Mouse (Mus musculus): Measurements from ENCODE around the gene Map3k12.
A peak's percentile ranks its signal among the peaks of the same experiment; 100 is the strongest.

Gene Map3k12

DNA sequence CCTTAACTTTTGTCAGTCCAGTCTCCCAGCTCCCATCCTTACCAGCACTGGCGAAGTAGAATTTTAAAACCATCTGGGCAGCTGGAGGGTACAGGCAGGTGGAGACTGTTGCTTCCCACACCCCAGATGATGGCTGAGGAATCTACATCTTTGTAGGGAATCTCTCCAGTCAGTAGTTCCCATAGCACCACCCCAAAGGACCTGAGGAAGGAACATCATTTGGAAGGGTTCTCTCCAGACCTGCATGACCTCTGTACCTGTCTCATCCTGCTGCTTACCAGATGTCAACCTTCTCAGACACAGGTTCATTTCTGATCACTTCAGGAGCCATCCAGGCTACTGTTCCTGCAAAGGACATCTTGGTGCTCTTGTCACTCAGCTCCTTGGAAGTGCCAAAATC lies 13.4 kb downstream of the Map3k12 start, which contains the start of gene Gm10337:
TSS of gene Gm10337 (plus strand) at position 276 of the 400 bp plus-strand sequence.
- DNase-seq (ENCODE audit: low spot score in 2 of 2), result no peak

DNA sequence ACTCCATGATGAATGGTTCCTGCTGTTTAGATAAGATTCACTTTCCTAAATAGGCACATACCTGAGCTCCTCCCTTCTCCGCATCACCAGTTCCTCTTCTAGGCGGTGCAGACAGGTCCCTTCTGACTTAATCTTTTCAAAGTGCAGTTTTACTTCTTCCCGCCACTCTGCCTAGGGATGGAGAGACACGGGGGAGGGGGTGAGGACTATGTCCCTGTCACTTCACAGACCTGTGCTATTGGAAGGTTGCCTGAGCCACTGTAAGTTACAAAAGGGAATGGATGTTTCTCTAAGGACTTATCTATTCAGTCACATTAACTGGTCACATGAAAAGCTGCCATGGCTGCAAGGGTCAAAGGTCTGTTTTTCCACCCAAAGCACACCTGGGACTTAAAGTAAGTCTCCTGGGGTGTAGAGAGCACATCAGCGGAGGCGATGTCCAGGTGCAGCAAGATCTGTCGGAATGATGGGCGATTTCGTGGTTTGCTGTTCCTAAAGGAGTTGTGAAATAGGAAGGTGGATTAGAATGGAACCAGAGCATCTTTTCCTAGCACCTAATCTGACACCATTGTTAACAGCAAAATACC lies 14.5 kb downstream of the Map3k12 start:
- DNase-seq (ENCODE audit: low spot score in 2 of 2), result no peak

DNA sequence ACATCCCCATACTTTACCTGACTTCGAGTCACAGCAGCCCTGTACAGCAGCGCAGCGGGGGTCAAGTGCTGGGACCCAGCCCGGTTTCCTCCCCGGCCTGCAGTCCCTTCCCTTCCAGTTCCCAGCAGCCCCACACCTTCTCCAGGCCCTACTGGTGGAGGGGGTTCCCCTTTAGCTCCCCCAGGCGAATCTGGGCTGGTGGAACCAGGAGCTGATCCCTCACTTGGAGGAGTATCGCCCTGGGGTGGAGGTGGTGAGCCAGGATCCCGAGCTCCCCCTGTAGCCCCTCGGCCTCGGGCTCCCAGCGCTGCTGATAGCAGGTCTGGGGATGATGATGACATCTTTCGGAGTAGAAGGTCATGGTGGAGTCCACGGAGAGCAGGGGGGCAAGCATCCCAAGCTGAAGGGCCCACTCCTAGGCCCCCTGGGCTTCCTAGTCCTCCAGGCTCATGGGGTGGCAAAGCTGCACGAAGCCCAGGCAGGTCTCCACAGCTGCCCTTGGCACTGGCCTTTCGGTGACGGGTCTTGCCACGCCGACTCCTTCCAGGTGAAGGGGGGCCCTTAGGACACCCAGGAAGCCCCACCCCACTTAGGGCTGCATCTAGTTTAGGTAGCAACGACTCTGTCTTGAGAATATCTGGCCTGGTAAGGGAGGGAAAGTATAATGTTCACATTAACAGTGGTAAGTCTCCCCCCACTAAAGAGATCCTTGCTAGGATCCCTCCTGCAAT lies 15.6 kb downstream of the Map3k12 start:
- DNase-seq (ENCODE audit: low spot score in 2 of 2), result no peak

DNA sequence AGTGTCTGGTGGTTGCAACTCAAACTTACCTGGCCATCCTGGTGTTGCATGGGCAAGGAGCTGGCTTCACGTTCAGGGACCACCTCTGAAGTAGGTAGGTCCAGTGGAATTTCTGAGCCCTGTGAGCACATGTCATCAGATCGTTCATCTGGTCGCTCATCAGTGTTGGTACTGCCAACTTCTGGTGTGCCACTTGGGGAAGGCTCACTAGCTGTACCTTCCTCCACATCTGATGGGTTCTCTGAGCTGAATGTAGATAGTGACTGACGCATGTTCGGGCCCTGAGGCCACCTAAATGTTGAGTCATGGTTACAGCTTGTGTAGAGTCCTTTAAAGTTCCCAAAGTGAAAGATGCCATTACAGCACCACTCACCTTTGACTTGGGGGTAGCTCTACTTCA lies 16.4 kb downstream of the Map3k12 start:
- DNase-seq (ENCODE audit: low spot score in 2 of 2), result no peak

DNA sequence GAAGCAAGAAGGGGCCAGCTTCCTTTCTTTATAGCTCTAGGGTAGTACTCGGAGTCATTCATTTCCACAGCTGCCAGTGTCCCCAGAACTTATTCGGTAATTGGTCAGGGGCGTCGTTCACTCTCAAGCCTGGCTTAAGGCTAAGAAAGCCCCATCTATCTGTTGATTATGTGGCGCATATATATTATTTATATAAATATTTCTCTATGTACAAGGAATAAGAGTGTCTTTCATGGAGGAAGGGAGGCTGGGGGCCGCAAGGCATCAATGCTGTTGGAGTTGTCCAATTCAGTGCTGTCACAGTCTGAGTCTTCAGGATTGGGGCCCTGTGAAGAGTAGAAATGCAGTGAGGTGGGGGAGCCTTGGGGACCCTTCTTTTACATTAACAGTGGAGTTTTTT lies 17.0 kb downstream of the Map3k12 start:
- DNase-seq (ENCODE audit: low spot score in 2 of 2), result no peak

DNA sequence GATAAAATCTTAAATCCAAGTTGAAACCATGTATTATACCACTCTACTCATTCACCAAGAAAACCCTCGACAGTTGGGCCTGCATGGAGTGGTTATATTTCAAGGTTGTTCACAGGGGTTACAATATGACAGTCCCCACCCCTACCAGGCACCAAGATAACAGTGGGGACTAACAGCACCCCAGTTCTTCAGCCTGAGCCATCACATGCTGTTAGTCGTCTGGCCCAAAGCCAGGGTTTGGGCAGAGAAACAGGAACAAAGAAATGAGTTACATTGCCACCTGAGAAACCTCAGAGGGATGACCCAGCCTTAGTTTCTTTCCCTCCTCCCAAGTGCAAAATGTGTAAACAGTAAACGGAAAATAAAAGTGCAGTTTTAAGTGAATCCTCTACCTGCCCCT lies 17.5 kb downstream of the Map3k12 start:
- no peak for DNase-seq (ENCODE audit: low spot score in 2 of 2)

DNA sequence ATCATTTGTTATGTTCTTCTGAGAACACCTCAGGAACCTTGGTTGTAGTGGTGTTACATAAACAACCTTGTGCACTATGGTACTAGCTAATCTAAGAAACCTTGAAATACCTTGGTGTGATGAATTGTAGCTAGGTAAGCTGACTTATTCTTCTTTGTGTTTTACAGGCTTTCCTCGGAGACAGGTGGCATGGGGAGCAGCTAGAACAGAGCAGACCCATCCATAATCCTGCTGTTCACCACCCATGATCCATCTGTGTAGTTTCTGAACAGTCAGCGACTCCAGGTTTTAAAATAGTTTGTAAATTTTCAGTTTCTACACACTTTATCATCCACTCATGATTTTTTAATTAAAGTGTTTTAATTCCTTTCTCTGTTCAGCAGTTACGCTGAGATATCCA lies 18.5 kb downstream of the Map3k12 start:
- no peak for DNase-seq (ENCODE audit: low spot score in 2 of 2)

DNA sequence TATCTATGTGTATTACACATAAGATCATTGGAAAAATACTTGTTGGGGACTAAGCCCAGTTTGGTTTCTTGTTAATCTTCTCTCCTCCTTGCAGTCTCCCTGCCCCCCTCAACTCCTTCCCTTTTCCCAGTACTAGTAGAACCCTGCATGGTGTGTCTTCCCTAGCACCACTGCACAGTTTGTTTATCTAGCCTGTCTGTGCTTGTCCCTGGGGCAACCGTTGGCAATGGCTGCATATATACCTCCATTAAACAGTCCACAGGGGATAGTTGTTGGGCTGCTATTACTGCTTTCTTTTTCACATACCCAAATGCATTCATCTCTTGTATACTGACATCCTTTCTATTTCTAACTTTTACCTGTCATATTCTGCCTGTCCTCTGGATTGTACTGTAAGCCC lies 29.2 kb downstream of the Map3k12 start:
- DNase-seq (ENCODE audit: low spot score in 2 of 2), result no peak

DNA sequence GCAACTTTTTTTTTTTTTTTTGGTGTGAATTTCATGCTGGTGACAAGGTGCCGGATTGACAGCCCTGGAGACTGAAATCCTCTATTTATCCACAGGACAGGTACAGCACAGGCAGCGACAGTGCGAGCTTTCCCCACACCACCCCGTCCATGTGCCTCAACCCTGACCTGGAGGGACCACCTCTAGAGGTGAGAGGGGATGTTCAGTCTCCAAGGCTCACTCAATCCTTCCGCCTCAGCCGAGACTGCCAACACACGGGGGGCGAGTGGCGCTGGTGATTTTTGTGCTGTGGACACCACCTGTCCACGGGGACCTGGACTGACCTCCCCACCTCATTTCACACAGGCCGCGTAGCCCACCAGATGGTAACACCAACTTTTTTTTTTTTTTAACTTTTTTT lies 31.0 kb downstream of the Map3k12 start:
- no peak for DNase-seq (ENCODE audit: low spot score in 2 of 2)

DNA sequence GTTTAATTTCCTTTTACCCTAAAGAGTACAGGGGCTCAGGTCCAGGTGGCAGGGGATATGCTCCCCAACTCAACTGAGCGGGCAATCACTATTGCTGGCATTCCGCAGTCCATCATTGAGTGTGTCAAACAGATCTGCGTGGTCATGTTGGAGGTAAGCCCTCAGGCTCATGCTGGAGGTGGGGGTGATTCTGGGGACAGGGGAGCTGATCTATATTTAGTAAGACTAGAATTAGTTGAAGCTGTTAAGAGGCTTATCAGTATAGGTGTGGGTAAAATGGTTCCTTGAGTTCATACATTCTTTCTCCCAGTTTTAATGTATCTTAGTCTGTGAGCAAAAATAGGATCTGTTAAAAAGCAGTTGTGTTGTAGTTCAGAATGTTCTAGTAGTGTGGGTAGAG lies 33.7 kb downstream of the Map3k12 start:
- no peak for DNase-seq (ENCODE audit: low spot score in 2 of 2)

DNA sequence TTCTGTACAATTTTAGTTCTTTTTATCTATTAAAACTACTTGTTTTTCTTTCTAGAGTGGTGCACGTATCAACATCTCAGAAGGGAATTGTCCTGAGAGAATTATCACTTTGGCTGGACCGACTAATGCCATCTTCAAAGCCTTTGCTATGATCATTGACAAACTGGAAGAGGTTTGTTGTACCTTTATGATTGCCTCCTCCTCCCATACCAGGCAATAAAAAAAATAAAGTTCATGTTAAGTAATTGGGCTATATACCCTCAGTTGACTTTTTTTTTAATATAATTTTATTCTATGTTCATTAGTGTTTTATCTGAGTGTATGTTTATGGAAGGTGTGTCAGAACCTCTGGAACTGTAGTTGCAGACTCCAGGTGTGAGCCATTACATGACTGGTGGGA lies 42.3 kb downstream of the Map3k12 start:
- no peak for DNase-seq (ENCODE audit: low spot score in 2 of 2)

DNA sequence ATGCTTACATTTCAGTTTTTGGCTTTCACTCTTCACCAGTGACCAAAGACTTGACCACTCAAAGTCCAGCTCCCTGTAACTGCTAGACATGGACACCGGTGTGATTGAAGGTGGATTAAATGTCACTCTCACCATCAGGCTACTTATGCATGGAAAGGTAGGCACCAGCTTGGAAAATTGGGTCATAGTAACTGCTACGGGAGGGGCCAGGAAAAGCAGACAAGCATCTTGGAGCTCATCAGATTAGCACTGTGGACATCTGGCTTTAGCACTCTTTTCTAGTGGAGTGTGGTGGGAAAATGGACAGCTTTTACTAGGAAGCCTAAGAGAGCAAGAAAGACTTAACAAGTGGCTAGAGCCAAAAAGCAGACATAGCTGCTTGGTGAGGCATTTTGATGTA lies 43.6 kb downstream of the Map3k12 start:
- no peak for DNase-seq (ENCODE audit: low spot score in 2 of 2)

DNA sequence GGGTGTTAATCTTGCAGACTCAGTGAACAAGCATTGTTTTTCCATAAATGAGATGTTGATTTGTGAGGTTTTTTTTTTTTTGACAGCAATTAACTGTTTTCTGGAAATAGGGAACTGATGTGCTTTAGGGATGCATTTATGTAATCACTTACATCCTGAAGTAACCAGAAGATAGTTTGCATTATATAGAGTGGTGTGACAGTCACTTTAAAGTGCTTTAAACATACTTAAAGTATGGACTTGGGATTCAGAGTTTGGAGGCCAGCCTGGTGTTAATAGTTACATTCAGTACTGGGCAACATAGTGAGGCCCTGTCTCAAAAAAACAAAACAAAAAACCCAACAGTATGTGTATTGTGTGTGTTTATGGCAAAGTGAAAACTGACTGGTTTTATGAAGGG lies 45.1 kb downstream of the Map3k12 start:
- no peak for DNase-seq (ENCODE audit: low spot score in 2 of 2)

DNA sequence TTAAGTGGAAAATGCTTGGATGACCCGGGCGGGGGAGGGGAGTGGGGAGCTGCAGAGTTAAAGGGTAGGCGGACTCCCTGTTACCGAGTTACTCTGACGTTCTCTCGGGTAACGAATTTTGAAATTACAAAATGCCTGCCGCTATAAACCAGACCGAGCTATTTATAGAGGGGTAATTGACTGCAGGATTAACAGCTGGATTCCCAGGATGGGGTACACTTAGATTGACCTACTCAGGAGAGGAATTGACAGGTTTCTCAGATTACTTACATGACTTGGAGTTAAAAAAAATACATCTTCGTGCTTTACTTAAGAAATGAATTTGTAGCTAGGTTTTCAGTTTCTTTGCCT lies 45.6 kb downstream of the Map3k12 start:
- peak in 1 of 2 experiments; percentile 42 for DNase-seq (ENCODE audit: low spot score in 2 of 2)

DNA sequence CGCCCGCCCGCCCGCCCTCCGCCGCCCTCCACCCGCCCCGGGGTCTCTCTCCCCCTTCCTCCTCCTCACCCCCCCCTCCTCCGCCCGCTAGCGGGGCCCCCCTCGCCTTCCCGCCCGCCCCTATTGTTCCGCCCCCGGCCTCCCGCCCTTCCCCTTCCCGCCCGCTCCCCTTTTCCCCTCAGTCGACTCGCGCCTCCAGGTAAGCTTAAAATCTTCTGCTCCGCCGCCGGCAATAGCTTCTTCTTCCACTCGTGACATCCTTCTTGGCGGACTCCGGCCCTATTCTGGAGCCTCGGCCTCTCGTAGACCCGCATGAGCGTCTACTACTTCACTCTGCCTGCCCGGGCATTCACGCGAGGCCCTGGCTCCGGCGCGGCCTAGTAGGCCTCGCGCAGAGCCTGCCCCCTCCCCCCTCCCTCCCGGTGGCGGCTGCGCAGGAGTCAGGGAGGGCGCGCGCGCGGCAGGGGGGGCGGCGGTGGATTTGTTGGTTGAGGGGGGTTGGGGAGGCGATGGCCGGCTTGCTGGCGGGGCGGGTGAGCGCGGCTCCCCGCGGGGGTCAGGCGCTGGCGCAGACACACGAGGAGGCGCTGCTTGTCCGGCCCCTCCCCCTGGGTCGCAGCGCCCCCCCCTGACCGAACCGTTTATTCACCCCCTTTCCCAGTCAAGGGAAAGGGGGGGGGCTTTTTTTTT lies 46.1 kb downstream of the Map3k12 start:
- peak; percentile 75 to 80 for DNase-seq (ENCODE audit: low spot score in 2 of 2)

DNA sequence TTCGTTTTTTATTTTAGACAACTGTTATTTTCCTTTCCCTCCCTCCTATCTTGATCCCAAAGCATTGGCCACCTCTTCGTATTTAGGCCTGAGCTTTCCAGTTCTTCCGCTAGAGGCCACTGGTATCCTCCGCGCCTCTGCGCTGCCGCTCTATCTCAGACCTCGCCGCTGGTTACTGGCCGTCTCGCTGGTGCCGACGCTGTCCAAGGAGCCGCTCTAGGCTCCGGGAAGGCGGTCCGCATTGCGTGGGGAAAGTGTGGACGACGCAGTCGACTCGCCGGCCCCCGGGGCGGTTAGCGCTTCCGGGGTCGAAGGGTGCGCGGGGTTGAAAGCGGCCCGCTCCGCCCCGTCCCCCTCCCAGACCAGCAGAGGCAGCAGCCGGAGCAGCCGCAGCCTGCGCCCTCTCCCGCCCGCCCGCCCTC lies 46.7 kb downstream of the Map3k12 start, which contains the start of gene Pcbp2:
TSS of gene Pcbp2 (plus strand) at position 357 of the 422 bp plus-strand sequence.
- peak; percentile 96 to 97 for DNase-seq (ENCODE audit: low spot score in 2 of 2)

DNA sequence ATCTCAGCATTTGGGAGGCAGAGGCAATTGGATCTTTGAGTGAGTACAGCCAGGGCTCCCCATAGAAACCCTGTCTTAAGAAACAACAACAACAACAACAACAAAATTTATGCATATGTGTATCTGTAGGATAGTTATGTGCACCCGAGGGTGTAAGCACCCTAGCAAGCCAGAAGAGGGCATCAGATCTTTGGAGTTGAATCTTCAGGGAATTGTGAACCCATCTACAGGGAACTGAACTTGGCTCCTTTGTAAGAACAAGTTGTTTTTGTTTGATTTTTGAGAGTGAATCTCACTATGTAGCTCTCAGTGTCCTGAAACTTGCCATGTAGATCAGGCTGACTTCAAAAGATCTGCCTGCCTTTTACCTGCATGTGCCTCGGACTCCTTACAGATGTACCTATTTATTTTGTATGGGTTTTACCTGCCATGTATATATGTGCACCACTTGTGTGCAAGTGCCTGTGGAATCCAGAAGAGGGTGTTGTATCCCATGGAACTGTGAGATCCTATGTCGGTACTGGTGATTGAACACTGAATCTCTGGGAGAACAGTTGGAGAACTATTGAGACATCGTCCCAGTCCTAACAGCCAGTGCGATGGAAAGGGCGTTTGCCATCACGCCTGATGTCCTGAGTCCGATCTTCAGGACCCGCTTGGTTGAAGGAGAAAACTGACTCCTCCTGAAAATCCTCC lies 48.0 kb downstream of the Map3k12 start:
- DNase-seq (ENCODE audit: low spot score in 2 of 2), result no peak

DNA sequence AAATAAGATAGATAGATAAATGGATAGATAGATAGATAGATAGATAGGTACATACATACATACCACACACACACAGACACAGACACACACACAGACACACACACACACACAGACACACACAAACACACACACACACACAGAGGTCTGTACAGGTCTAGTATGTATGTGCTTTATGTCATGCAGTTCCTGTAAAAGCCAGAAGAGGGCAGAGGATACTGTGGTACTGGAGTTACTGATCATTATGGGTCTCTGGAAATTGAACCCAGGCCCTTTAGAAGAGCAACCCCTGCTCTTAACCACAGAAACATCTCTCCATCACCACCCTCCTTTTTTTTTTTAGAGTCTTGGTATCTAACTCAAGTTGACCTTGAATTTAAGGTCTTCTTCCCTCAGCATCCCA lies 53.2 kb downstream of the Map3k12 start:
- DNase-seq (ENCODE audit: low spot score in 2 of 2), result no peak

DNA sequence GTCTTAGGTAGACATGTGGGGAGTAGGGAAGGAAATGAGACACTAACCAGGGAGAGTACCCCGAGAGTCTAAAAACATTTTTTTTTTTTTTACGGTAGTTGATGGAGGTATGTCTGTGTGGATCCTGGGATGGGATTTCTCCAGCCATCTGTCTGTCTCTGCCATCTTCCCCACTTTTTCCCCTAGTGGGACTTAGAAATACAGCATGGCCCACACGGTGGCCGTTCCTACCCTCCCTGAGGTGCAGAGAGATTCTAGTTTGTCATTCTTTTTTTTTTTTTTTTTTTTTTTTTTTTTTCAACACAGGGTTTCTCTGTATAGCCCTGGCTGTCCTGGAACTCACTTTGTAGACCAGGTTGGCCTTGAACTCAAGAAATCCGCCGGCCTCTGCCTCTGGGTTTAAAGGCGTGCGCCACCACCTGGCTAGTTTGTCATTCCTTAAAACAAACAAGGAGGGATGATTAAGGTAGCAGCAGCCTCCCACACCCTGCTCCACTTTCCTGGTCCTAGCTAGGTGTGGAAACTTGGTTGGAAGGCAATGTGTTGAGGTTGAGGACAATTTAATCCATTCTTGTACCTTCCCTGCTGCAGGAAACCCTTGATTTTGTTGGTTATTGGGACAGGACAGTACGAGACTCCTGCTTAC lies 55.3 kb downstream of the Map3k12 start:
- DNase-seq (ENCODE audit: low spot score in 2 of 2), result no peak

DNA sequence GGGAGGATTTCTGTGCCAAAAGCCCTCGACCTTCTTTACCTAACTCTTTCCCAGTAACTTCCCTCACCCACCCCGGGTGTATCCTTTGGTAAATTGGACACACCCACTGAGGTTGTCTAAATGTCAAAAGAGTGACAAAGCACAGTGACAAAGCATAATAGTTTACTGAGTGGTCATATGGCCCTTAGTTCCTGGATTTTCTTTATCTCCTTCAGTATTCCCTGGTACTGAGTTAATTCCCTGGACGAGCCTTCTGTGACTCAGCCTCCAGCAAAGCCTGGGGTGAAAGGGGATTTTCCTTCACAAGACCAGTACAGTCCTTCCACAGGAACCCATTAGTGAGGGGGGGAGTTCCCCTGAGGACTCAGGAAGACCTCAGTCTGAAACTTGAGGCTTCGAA lies 55.9 kb downstream of the Map3k12 start:
- peak in 1 of 2 experiments; percentile 32 for DNase-seq (ENCODE audit: low spot score in 2 of 2)

DNA sequence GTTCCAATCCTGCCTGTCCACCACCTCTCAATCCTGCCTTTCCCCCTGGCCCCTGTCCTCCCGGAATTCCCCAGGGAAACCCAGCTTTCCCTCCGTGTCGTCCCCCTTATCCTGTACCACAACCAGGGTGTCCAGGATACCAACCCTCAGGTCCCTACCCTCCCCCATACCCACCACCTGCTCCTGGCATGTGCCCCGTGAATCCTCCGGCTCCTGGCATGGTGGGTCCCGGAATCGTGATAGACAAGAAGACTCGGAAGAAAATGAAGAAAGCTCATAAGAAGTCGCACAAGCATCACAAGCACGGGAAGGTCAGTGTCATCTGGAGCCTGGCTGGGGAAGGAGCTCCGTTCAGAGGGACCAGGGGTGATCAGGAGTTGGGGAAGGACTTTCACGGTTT lies 56.5 kb downstream of the Map3k12 start:
- DNase-seq (ENCODE audit: low spot score in 2 of 2), result no peak

DNA sequence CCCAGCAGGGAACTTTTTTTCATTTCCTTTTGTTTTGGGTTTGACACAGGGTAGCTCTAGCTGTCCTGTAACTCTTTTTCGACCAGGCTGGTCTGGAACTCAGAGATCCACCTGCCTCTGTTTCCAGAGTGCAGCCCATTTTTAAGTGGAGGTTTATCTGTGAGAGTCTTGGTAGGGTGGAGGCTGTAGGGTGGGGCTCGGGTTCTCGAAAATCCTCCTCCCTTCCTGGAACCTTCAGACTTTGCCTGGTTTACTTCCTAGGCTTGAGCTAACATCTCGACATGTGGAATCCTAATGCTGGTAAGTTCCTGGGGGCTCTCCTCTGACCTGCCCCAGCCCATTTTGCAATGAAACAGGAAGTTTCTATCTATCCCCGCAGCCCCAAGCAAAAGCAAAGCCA lies 57.0 kb downstream of the Map3k12 start:
- DNase-seq (ENCODE audit: low spot score in 2 of 2), result peak in 1 of 2 experiments; percentile 20
